Mouse (Mus musculus) ZHBTc4 (cell line): Measurements from ENCODE around the gene Gm17374.
"Not testable (repeated sequence)": the region's sequence is repeated elsewhere in the genome, so short reads cannot be mapped to it uniquely, and the experiment has no call there.

Experiments used
- DNase-seq: peaks from one replicate; pipeline ENCODE4 v3.0.0-alpha.2; 2011; ENCODE audit warnings: low read depth, low spot score

The Gm17374 gene

GRCm38 (mm10) chr2:140151743-140152142, at the start of gene Gm17374:
Gene Gm17374 (plus strand): TSS chr2:140152043.
- not testable (repeated sequence) for DNase-seq

DNA sequence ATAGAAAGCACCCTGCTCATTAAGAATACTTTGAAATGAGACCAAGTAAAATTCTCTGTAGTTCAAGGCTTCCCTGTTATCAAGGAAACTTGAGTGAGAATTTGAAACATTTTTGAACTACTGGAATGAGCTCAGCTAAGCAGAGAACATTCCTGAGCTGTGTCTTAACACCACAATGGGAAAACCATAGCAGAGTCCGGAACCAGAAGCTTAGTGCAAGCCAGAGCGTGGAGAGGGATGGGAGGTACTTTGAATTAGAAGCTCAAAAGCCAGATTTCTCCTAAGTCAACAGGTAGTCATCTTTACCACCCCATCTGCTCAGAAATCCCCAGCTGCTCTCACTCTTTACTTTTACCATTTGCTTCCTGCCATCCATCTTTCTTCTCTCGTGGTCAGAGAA, 46.9 kb upstream of the Gm17374 start:
- no peak for DNase-seq

- DNase-seq, result no peak
Observed at GRCm38 (mm10) chr2:140107641-140108040, 44.2 kb upstream of the Gm17374 start.

DNA sequence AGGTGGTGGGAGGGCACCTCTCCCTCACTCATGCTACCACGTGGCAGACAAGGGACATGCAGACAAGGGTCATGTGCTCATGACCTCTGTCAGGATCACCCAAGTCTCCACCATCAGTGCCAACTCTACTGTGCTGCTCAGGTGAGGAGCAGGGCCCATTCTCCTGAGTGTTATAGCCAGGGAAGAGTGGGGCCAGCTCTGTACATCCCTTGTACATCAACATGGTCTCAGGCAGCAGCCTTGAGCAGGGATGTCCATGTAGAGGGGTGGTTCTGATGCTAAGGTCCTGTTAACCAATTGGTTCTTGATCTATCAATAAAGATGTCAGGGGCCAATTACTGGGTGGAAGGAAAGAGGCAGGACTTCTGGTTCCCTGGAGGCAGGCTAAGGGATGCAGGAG, 42.9 kb upstream of the Gm17374 start:
- no peak for DNase-seq

GRCm38 (mm10) chr2:140113851-140114250, 38.0 kb upstream of the Gm17374 start:
- no peak for DNase-seq

DNA sequence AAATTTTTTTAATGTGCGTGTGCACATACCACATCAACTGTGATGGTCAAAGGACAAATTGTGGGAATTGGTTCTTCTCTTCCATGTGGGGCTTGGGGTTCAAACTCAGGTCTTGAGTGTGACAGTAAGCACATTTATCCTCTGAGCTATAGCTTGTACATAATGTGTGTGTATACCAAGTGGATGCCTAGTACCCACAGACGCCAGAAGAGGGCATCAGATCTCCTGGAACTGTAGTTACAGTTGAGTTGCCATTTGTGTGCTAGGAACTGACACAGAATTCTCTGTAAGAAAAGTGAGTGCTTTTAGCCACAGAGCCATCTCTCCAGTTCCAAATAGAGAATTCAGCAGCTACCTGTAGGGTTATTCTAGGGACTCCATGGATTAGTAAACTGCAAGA, 26.3 kb upstream of the Gm17374 start:
- peak; percentile 53 for DNase-seq

DNA sequence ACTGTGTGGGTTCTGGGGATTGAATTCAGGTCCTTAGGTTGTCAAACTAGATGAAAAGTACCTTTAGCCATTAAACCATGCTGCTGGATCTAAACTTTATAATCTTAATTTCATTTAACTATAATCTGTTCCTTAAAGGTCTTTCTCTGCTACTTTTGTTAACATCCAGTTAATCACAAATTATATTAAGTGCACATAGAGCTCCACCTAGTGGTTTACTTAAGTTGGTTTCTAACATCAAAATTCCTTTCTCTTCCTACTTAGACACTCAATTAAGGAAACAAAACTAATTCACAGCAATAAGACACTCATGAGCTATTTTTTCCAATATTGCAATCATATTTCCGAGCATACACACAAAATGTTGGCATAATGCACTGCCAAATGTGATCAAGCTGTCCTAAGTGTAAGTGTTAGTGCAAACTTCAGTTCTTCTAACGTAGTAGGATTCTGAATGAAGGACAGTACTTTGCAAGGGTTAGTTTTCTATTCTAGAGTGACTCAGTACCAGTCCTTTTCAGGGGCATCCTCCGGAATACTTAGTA, 7.4 kb downstream of the Gm17374 start:
- DNase-seq, result peak; percentile 20

GRCm38 (mm10) chr2:140163351-140163854, 11.6 kb downstream of the Gm17374 start:
- DNase-seq, result no peak

- DNase-seq, result no peak
Observed at GRCm38 (mm10) chr2:140169057-140169456, 17.2 kb downstream of the Gm17374 start.

GRCm38 (mm10) chr2:140170127-140170802, 18.4 kb downstream of the Gm17374 start, which contains the start of the genes Esf1 and Ndufaf5:
Gene Esf1 (minus strand): TSS chr2:140170564.
Gene Ndufaf5 (plus strand): TSS chr2:140170649.
- peak; percentile 99 for DNase-seq

GRCm38 (mm10) chr2:140170803-140171553, 19.1 kb downstream of the Gm17374 start:
- DNase-seq, result peak; percentile 91

- peak; percentile 75 for DNase-seq
Observed at GRCm38 (mm10) chr2:140185685-140186210, 33.9 kb downstream of the Gm17374 start.

- peak; percentile 27 for DNase-seq
Observed at GRCm38 (mm10) chr2:140200713-140201112, 48.9 kb downstream of the Gm17374 start.

GRCm38 (mm10) chr2:140202573-140202972, 50.7 kb downstream of the Gm17374 start:
- no peak for DNase-seq
